Mouse (Mus musculus) thymus, postnatal 0 days (tissue): ENCODE measurements at regions not wholly inside any gene's neighbourhood (a gene's known extent, or its start where the extent isn't known, plus 50 kb on each side); places are given as distances from the start of the nearest gene placed in this dataset.

Source experiments
- DNase-seq: peaks from one replicate; pipeline ENCODE4 v3.0.0-alpha.2; 2015; ENCODE audit warnings: low spot score

- no peak for DNase-seq
These were observed 347.3 kb downstream of the Ppp1r3a start for GRCm38 (mm10) chr6:14407754-14408153.

DNA sequence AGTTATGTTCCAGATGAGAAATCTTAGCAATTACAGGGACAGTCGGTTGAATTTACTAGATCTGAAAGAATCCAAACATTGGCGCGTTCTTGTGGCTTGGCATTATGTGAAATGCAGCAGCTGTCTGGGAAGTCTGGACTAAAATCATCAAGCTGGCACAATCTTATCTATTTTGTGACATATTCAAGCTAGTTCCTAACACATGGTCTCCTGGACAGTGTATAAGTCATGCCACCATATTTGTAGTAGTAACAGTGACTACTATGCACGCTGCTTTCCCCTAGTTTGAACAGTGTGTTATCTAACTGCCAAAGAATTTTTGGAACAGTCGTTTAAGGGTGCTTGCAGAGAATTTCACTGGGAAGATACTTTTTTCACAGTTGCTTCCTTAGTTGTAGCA lies 396.8 kb downstream of the Ppp1r3a start:
- no peak for DNase-seq
